Mouse (Mus musculus) intestine, embryonic 16.5 days (tissue): ENCODE data around the gene Prox2. TPM values are rescaled to one million over a fixed set of nuclear protein-coding genes. Genes with fewer than 3 reads are reported as not detected.

Experiments
- ATAC-seq: fragments of 200-750 bp; cut with Nextera tagmentation; 2 replicates; pipeline ENCODE4 v1.8.0; 2017; ENCODE audit warnings: moderate TSS enrichment, moderate library complexity
- H3K27ac ChIP-seq: fragments of 300-500 bp; sonication (generic); 2 replicates; pipeline ENCODE4 v1.5.1; 2014; ENCODE audit warnings: mild to moderate bottlenecking, low read length
- H3K27me3 ChIP-seq: fragments of 300-500 bp; sonication (generic); replicated peaks from 2 replicates; pipeline ENCODE4 v1.6.1; 2014; ENCODE audit warnings: low read length, control low read depth, mixed read lengths; ENCODE audit not compliant: control insufficient read depth, insufficient read depth
- H3K36me3 ChIP-seq: fragments of 300-500 bp; sonication (generic); 2 replicates; pipeline ENCODE4 v1.6.1; 2014; ENCODE audit warnings: low read length, control low read depth; ENCODE audit not compliant: control insufficient read depth, insufficient read depth
- H3K4me1 ChIP-seq: fragments of 300-500 bp; sonication (generic); 2 replicates; pipeline ENCODE4 v1.6.1; 2014; ENCODE audit warnings: low read length, control low read depth, mixed read lengths; ENCODE audit not compliant: control insufficient read depth, insufficient read depth
- H3K4me2 ChIP-seq: fragments of 300-500 bp; sonication (generic); 2 replicates; pipeline ENCODE4 v1.6.1; 2014; ENCODE audit warnings: low read depth, low read length, control low read depth
- H3K4me3 ChIP-seq: fragments of 300-500 bp; sonication (generic); 2 replicates; pipeline ENCODE4 v1.5.1; 2014; ENCODE audit warnings: mild to moderate bottlenecking, low read length
- H3K9ac ChIP-seq: fragments of 300-500 bp; sonication (generic); 2 replicates; pipeline ENCODE4 v1.6.1; 2014; ENCODE audit warnings: low read depth, low read length
- H3K9me3 ChIP-seq: fragments of 300-500 bp; sonication (generic); 2 replicates; pipeline ENCODE4 v1.6.1; 2016; ENCODE audit warnings: low read length, control low read depth; ENCODE audit not compliant: control insufficient read depth
- WGBS: fragments of 180-500 bp; shearing (Covaris S2); extraction: QIAGEN DNeasy Blood & Tissue Kit; methylation state at CpG from one replicate; pipeline ENCODE4 v1.1.7; 2014; 5-methylcytosine and 5-hydroxymethylcytosine counted together
- polyA plus RNA-seq: library from polyadenylated mRNA; unstranded; fragments of >200 nt; fragmentation: Nextera tagmentation; extraction: Ambion mirVana; gene quantifications from 2 replicates; pipeline ENCODE4 v1.2.1, GENCODE M21; 2015

Prox2 gene
- polyA plus RNA-seq, 1 experiment from 2014 or later, result 1.7 TPM

- Histone ChIP-seq H3K4me3 (no peak overlapping the region), H3K27me3 (no peaks in the 10 kb centered on the region), H3K4me1 (peaks cover 7% of the 10 kb centered on the region; the same call in 1 of the 2 replicates), H3K27ac (no peak overlapping the region), H3K9ac (no peak overlapping the region), H3K4me2 (no peak overlapping the region), H3K9me3 (no peaks in the 10 kb centered on the region), H3K36me3 (no peaks in the 10 kb centered on the region)
- ATAC-seq, result no peak
- 87% methylated on average over 8 of the region's 8 CpGs for WGBS
Observed at GRCm38 (mm10) chr12:85104789-85105188, 5.8 kb downstream of the Prox2 start.

GRCm38 (mm10) chr12:85103096-85103495, 7.5 kb downstream of the Prox2 start:
- Histone ChIP-seq H3K9ac (no peak overlapping the region), H3K27me3 (no peaks in the 10 kb centered on the region), H3K4me3 (no peak overlapping the region), H3K9me3 (no peaks in the 10 kb centered on the region), H3K27ac (no peak overlapping the region), H3K4me1 (peaks cover 7% of the 10 kb centered on the region; the same call in 1 of the 2 replicates), H3K4me2 (no peak overlapping the region), H3K36me3 (no peaks in the 10 kb centered on the region)
- WGBS, result 54% methylated on average over 8 of the region's 8 CpGs
- ATAC-seq, result 0 out of 2 replicates have a peak, but pooled peaks have one; percentile 40

GRCm38 (mm10) chr12:85101521-85102106, 8.9 kb downstream of the Prox2 start:
- Histone ChIP-seq H3K4me3 (no peak overlapping the region), H3K27me3 (no peaks in the 10 kb centered on the region), H3K9ac (no peak overlapping the region), H3K4me1 (peaks cover 7% of the 10 kb centered on the region; the same call in 1 of the 2 replicates), H3K27ac (no peak overlapping the region), H3K4me2 (no peak overlapping the region), H3K9me3 (no peaks in the 10 kb centered on the region), H3K36me3 (no peaks in the 10 kb centered on the region)
- no peak for ATAC-seq
- WGBS, result 85% methylated on average over 5 of the region's 5 CpGs

GRCm38 (mm10) chr12:85101001-85101400, 9.6 kb downstream of the Prox2 start:
- H3K4me1 ChIP-seq, result 0 out of 2 replicates have a peak, but pooled peaks cover 4% of the 10 kb centered on the region
- H3K4me2 ChIP-seq, result no peak overlapping the region
- WGBS, result 58% methylated on average over 14 of the region's 14 CpGs
- no peak for ATAC-seq
- H3K27ac ChIP-seq, result no peak overlapping the region
- H3K4me3 ChIP-seq, result no peak overlapping the region
- H3K9ac ChIP-seq, result no peak overlapping the region
- H3K9me3 ChIP-seq, result no peaks in the 10 kb centered on the region
- no peaks in the 10 kb centered on the region for H3K27me3 ChIP-seq
- no peaks in the 10 kb centered on the region for H3K36me3 ChIP-seq

GRCm38 (mm10) chr12:85095859-85096258, 14.7 kb downstream of the Prox2 start:
- Histone ChIP-seq H3K9me3 (no peaks in the 10 kb centered on the region), H3K27me3 (no peaks in the 10 kb centered on the region), H3K4me1 (peaks cover 4% of the 10 kb centered on the region; the same call in 1 of the 2 replicates), H3K4me3 (no peak overlapping the region), H3K36me3 (no peaks in the 10 kb centered on the region), H3K4me2 (no peak overlapping the region), H3K27ac (no peak overlapping the region), H3K9ac (no peak overlapping the region)
- WGBS, result 85% methylated on average over 7 of the region's 7 CpGs
- ATAC-seq, result no peak

- no peak overlapping the region for H3K9ac ChIP-seq
- no peaks in the 10 kb centered on the region for H3K36me3 ChIP-seq
- WGBS, result 89% methylated on average over 11 of the region's 11 CpGs
- H3K4me2 ChIP-seq, result no peak overlapping the region
- no peak overlapping the region for H3K27ac ChIP-seq
- H3K4me3 ChIP-seq, result no peak overlapping the region
- H3K9me3 ChIP-seq, result no peaks in the 10 kb centered on the region
- H3K27me3 ChIP-seq, result no peaks in the 10 kb centered on the region
- peaks cover 4% of the 10 kb centered on the region; the same call in 1 of the 2 replicates for H3K4me1 ChIP-seq
- ATAC-seq, result no peak
Observed at GRCm38 (mm10) chr12:85095146-85095545, 15.4 kb downstream of the Prox2 start.

GRCm38 (mm10) chr12:85094706-85095105, 15.9 kb downstream of the Prox2 start:
- Histone ChIP-seq H3K4me2 (no peak overlapping the region), H3K27me3 (no peaks in the 10 kb centered on the region), H3K9me3 (no peaks in the 10 kb centered on the region), H3K4me1 (peaks cover 4% of the 10 kb centered on the region; the same call in 1 of the 2 replicates), H3K36me3 (no peaks in the 10 kb centered on the region), H3K27ac (no peak overlapping the region), H3K9ac (no peak overlapping the region), H3K4me3 (no peak overlapping the region)
- WGBS, result 80% methylated on average over 10 of the region's 10 CpGs
- ATAC-seq, result no peak

- H3K4me3 ChIP-seq, result no peak overlapping the region
- no peak overlapping the region for H3K4me2 ChIP-seq
- no peaks in the 10 kb centered on the region for H3K36me3 ChIP-seq
- WGBS, result 27% methylated on average over 14 of the region's 14 CpGs
- H3K27ac ChIP-seq, result no peak overlapping the region
- H3K27me3 ChIP-seq, result no peaks in the 10 kb centered on the region
- H3K9ac ChIP-seq, result no peak overlapping the region
- peak; percentile 66; the same call in 1 of the 2 replicates for ATAC-seq
- no peaks in the 10 kb centered on the region for H3K9me3 ChIP-seq
- peaks cover 4% of the 10 kb centered on the region; the same call in 1 of the 2 replicates for H3K4me1 ChIP-seq
Observed at GRCm38 (mm10) chr12:85094010-85094409, 16.5 kb downstream of the Prox2 start.

GRCm38 (mm10) chr12:85092214-85092613, 18.3 kb downstream of the Prox2 start:
- Histone ChIP-seq H3K4me3 (no peak overlapping the region), H3K36me3 (peaks cover 10% of the 10 kb centered on the region), H3K9ac (no peak overlapping the region), H3K4me2 (no peak overlapping the region), H3K27me3 (no peaks in the 10 kb centered on the region), H3K9me3 (no peaks in the 10 kb centered on the region), H3K4me1 (peaks cover 4% of the 10 kb centered on the region; the same call in 1 of the 2 replicates), H3K27ac (no peak overlapping the region)
- WGBS, result 7% methylated on average over 3 of the region's 3 CpGs
- 0 out of 2 replicates have a peak, but pooled peaks have one; percentile 47 for ATAC-seq
